Mouse (Mus musculus): ENCODE results near the gene Bicdl1.
"Not testable (repeated sequence)": the region's sequence is repeated elsewhere in the genome, so short reads cannot be mapped to it uniquely, and the experiment has no call there.

Gene Bicdl1

GRCm38 (mm10) chr5:115731001-115731731, at the start of gene Bicdl1:
Gene Bicdl1, minus strand, starts transcription at chr5:115731621.
- CTCF ChIA-PET: no interaction called here

DNA sequence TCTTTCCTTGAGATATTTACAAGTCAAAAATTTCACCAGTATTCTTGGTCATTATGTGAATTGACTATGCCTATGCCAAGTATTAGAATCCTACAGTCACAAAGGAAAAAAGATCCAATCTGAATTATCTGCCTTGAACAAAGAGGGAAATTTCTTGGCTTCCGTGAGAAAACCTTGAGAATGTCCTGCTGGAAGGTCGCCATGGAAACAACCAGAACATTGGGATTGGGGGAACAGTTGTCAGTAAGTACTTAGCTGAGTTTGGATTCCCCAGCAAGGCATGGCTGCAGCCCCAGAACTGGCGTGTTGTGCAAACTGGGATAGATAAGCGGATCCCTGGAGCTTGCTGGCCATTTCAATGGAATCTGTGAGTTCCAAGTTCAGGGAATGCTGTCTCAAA, 45.5 kb upstream of the Bicdl1 start:
- CTCF ChIA-PET: no interaction called here

DNA sequence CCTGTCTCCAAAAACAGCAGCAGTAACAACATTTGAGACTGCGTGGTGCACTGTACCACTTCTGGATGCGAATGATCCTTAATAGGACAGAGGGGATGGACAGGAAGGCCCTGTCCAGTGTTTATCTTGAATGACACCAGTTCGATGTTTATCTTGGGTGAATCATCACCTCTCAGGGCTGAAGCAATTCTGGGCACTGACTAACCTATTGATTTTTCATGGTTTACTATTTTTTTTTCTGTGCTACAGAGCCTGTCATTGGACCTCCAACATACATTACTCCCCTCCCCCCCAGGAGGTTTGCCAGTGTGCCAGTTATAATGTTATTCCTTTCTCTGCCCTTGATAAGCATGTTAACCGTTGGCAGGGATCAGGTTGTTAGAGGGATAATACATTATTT, 43.9 kb upstream of the Bicdl1 start:
- CTCF ChIA-PET: no interaction called here

DNA sequence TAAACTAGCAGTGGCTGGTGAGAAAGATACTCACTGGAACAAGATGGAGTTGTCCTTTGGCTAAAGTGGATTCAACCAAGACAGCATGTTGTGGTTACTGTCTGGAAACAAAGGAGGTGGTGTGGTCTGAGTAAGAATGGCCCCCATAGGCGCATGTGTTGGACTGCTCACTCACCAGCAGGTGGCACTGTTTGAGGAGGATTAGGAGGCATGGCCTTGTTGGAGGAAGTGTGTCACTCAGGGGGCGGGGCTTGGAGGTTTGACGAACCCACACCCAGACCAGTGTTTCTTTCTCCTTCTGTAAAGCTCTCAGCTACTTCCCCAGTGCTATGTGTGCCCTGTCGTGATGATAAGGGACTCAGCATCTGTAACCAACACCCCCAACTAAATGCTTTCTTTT, 38.6 kb upstream of the Bicdl1 start:
- CTCF ChIA-PET: interaction anchor here (0.7 kb wide), 1 partner anchor 36 kb away, joined by 3 read pairs; no protein-coding TSS in a partner anchor

- CTCF ChIA-PET: interaction anchor here (0.7 kb wide), 1 partner anchor 56 kb away, joined by 3 read pairs; no protein-coding TSS in a partner anchor
These were observed 37.7 kb upstream of the Bicdl1 start for GRCm38 (mm10) chr5:115769116-115769515.

DNA sequence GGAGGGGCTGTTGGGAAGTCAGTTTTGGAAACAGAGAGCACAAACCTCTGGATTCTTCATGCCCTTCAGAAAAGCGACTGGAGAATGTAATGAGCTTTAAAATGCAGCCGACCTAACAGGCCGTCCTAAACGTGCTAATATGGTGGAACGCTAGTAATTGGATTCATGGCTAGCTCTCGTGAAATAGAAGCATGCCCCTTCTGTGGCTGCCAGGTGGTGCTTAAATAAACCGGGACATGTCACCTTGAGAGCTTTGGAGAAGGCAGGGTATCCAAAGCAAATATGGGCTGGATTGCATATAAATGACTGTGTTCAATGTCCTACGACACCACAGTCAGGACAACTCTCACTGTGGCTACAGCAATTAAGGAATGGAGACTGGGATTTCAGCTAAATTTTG, 35.4 kb upstream of the Bicdl1 start:
- CTCF ChIA-PET: no interaction called here

GRCm38 (mm10) chr5:115763981-115764380, 32.6 kb upstream of the Bicdl1 start:
- CTCF ChIA-PET: no interaction called here

DNA sequence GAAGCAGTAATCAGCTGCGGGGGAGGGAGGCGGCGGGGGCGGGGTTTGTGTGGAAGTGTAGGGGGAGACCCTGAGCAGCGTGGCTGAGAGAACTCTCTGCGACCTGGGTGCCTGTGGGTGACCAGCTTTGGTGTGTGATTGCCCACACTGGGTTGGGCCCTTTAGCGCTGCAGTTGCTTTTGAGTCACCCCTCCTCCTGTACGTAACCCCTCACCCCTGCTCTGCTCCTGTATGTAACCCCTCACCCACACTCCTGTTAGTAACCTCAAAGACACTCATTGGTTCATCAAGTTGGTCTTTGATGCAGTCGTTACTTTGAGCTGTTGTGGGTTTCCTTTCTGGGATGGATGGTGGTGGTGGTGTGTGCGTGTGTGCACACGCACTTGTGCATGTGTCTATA, 29.5 kb upstream of the Bicdl1 start:
- CTCF ChIA-PET: no interaction called here

GRCm38 (mm10) chr5:115758431-115759180, 27.2 kb upstream of the Bicdl1 start:
- CTCF ChIA-PET: no interaction called here

GRCm38 (mm10) chr5:115757516-115757915, 26.1 kb upstream of the Bicdl1 start:
- CTCF ChIA-PET: no interaction called here

- CTCF ChIA-PET: no interaction called here
These were observed 24.1 kb upstream of the Bicdl1 start for GRCm38 (mm10) chr5:115755501-115755900.

DNA sequence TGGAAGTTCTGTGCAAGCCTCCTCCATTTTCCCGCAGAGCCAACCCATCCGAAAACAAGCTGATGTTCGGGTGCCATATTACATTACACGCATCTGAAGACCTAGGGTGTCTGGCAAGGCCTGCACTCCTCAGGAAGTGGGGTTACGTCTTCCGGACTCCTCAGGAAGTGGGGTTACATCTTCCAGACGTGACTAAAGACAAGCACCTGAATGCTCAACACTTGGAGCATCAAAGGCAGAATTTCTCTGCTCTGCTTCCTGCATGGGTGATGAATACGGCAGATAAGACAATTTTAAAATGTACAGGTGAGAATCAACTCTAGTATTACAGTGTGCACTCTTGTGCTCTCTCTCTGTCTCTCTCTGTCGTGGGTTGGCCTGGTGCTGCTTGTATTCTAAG, 23.4 kb upstream of the Bicdl1 start:
- CTCF ChIA-PET: no interaction called here

- CTCF ChIA-PET: no interaction called here
These were observed 21.5 kb upstream of the Bicdl1 start for GRCm38 (mm10) chr5:115752883-115753282.

- CTCF ChIA-PET: not testable (repeated sequence)
These were observed 20.5 kb upstream of the Bicdl1 start for GRCm38 (mm10) chr5:115751916-115752315.

DNA sequence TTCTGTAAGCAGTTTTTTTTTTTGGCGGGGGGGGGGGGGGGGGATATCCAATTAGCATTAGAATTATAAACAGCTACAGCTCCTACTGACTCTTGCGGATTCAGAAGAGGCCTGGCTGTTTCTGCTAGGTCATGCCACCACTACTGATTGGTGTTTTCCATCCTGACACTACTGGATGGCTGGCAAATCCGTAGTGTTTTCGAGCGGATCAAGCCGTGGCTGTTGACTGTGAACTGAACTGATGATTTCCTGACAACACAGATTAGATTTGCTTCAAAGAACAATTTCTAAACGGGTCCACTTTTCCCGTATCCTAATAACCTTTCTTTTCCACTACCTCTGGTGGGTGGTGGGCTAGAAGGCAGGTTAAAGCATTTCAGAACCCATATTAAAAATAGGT, 16.9 kb upstream of the Bicdl1 start:
- CTCF ChIA-PET: no interaction called here

DNA sequence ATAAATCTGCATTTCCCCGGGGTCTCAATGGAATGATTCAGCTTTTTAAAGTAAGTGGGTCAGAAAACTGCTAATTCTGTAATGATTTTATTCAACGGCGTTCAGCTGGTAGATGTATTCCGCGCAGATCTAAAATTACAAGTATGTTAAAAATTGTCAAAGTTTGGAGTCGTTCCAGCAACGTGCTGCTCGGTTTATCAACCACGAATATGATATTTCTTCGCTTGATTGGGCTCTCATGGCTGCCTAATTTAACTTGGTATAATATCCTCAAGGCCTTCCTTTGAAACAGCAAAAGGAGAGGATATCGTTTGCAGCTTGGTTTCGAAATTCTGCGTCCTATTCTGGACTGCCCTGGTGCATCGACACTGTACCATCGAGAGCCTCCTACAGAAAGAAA, 13.9 kb upstream of the Bicdl1 start:
- CTCF ChIA-PET: no interaction called here

DNA sequence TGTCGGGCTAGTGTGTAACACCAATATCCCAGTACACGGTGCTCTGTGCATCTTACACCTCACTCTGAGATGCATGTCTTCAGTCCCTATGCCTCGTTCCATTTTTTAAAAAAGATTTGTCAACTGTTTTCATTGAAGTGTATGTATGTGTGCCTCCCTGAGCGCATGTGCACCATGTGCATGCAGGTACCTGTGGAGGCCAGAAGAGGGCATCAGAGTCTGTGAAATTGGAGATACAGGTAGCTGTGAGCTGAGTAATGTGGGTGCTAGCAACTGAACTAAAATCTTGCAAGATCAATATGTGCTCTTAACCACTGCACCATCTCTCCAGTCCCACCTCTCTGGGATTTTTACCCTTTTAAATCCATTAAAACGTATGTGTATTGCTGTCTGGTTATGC, 6.6 kb upstream of the Bicdl1 start:
- CTCF ChIA-PET: no interaction called here

- CTCF ChIA-PET: no interaction called here
These were observed 3.1 kb upstream of the Bicdl1 start for GRCm38 (mm10) chr5:115734570-115734969.

DNA sequence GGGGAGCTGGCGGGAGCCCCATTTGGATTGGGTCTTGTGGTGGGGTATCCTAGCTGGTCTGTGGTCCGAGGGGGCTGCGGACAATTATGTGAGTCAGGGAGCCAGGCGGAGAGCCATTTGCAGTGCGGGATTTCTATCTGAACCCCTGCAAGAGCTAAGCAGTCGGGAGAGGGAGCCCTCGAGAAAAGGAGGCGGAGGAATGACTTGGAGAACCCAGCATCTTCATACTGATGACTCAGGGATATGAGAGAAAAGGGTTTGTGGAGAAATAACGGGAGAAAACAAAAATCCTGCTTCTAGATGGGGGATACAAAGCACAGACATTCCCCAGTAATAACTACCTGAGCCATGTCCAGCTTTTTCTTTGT, 1.4 kb upstream of the Bicdl1 start:
- CTCF ChIA-PET: no interaction called here

DNA sequence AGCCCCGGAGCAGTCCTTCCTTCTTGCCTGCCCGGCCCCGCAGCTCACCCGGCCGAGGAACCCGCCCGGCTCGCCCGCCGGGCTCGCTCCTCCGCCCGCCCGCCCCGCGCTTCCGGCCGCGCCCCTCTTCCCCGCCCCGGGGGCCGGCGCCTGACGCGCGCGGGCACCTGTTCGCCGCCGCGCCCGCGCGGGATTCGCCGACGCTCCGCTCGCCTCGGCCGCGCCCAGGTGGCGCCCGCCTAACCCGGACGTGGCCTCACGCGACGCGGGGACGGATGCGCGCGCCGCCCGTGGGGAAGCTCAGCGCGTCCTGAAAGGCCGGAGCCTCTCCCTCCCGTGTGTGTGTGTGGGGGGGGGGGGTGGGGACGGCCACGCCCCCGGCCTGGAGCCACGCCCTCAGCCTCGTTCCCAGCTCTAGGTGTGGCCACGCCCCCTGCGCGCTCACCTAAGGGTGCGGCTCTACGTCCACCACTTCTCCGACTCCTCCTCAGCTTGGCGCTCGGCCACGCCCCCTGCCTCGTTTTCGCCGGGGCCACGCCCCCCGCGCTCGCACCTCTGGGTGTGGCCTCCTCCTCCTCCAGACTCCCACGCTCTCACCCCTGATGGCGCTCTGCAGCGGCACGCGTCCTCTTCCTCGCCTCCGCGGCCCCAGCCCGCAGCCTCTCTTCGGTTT, 891 bp upstream of the Bicdl1 start:
- CTCF ChIA-PET: no interaction called here

DNA sequence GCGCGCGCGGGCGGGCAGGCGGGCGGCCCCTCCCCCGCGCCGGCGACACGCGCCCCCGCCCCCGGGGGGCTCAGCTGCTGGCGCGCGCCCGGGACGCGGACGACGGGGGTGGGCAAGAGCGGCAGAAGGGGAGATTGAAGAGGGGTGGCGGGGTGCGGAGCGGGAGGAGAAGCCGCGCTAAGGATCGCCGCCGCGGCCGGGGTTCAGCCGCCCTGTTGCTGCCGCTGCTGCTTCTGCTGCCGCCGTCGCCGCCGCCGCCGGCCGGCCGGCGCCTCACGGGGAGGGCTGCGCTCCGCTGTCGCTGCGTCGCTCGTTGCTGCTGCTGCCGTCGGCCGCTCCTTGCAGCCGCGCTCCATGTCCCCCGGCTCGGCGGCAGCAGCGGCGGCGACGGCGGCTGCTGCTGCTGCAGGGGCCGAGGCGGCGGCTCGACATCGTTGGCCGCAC, 333 bp upstream of the Bicdl1 start:
- CTCF ChIA-PET: no interaction called here

DNA sequence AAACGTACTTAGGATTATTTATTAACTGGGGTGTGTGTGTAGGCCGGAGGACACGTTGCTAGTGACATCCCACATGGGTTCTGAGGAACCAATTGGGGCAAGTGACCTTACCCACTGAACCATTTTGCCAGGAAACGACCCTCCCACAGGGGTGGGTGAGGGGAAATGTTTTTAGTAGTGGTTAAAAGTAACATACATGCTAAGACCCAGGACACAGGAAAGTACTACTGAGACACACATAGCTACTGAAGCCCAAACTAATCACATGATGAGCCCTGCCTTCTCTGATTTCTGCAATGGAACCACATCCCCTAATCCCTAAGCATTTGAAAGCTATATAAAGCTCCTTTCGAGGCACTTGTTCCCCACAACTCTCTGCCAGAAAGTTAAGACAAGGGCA, 1.1 kb downstream of the Bicdl1 start:
- CTCF ChIA-PET: no interaction called here

GRCm38 (mm10) chr5:115726581-115726980, 4.8 kb downstream of the Bicdl1 start:
- CTCF ChIA-PET: no interaction called here

Measured in spleen, embryonic (tissue).